Mouse (Mus musculus) lung, postnatal 14 days (tissue): ENCODE measurements at regions not wholly inside any gene's neighbourhood (a gene's known extent, or its start where the extent isn't known, plus 50 kb on each side); places are given as distances from the start of the nearest gene placed in this dataset.
A peak's percentile ranks its signal among the peaks of the same experiment; 100 is the strongest.

Experiments
- DNase-seq: peaks from one replicate; pipeline ENCODE4 v3.0.0; 2021

- DNase-seq = no peak
Measured at GRCm38 (mm10) chr12:39586163-39586562, 451.7 kb downstream of the Arl4a start.

GRCm38 (mm10) chr12:39577610-39578009, 460.2 kb downstream of the Arl4a start:
- no peak for DNase-seq

- DNase-seq = no peak
Measured at GRCm38 (mm10) chr12:39572802-39573201, 465.0 kb downstream of the Arl4a start.

- DNase-seq = no peak
Measured at GRCm38 (mm10) chr12:39572147-39572546, 465.7 kb downstream of the Arl4a start.

GRCm38 (mm10) chr12:39560734-39561446, 476.9 kb downstream of the Arl4a start:
- DNase-seq = no peak

- no peak for DNase-seq
Measured at GRCm38 (mm10) chr12:39558491-39558890, 479.3 kb downstream of the Arl4a start.

- no peak for DNase-seq
Measured at GRCm38 (mm10) chr12:39536326-39536725, 501.5 kb downstream of the Arl4a start.

GRCm38 (mm10) chr12:39528121-39528520, 509.7 kb downstream of the Arl4a start:
- DNase-seq = no peak

- no peak for DNase-seq
Measured at GRCm38 (mm10) chr12:39527216-39527600, 510.6 kb downstream of the Arl4a start.

- no peak for DNase-seq
Measured at GRCm38 (mm10) chr12:39526535-39527215, 511.1 kb downstream of the Arl4a start.

GRCm38 (mm10) chr12:39515690-39516089, 522.1 kb downstream of the Arl4a start:
- DNase-seq = no peak

- no peak for DNase-seq
Measured at GRCm38 (mm10) chr12:39510855-39511254, 527.0 kb downstream of the Arl4a start.

GRCm38 (mm10) chr12:39510073-39510812, 527.6 kb downstream of the Arl4a start:
- DNase-seq = peak; percentile 72

GRCm38 (mm10) chr12:39496203-39496602, 541.6 kb downstream of the Arl4a start:
- peak; percentile 35 for DNase-seq

GRCm38 (mm10) chr12:39493578-39494218, 544.1 kb downstream of the Arl4a start:
- peak; percentile 10 for DNase-seq

GRCm38 (mm10) chr12:39493114-39493513, 544.7 kb downstream of the Arl4a start:
- DNase-seq = no peak

GRCm38 (mm10) chr12:39472984-39473383, 564.8 kb downstream of the Arl4a start:
- DNase-seq = no peak
